Mouse (Mus musculus) ES-E14 (cell line): ENCODE measurements around the gene Insc.

Source experiments
- HCFC1 ChIP-seq: IDR thresholded peaks from 2 replicates; pipeline ENCODE4 v1.6.1; 2012; ENCODE audit warnings: low read length, inconsistent platforms, borderline replicate concordance; ENCODE audit not compliant: insufficient read depth
- ZC3H11A ChIP-seq: IDR thresholded peaks from 2 replicates; pipeline ENCODE4 v1.6.1; 2012; ENCODE audit warnings: low read depth, mild to moderate bottlenecking, inconsistent platforms, low read length, borderline replicate concordance

DNA sequence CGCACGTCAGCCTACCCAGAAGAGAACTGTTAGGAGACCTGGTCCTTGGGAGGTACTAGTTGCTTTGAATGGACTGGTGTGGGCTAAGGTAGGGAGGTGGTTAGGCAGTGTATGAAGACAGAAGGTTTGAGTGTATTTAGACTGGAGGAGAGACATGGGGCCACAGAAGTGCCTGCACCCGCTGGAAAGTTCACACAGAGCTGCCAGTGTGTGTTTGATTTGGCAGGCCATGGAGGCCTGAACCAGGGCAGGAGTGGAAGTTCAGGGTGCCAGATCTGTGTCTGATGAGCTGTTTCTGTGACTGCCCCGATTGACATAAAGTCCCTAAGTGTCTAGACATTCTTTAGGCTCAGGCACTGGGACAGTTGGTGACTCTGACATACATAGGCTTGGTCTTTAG, 25.5 kb downstream of the Insc start:
- TF ChIP-seq HCFC1 (no peak), ZC3H11A (no peak)
